Mouse (Mus musculus): ENCODE measurements at regions not wholly inside any gene's neighbourhood (a gene's known extent, or its start where the extent isn't known, plus 50 kb on each side); places are given as distances from the start of the nearest gene placed in this dataset.
"Not testable (repeated sequence)": the region's sequence is repeated elsewhere in the genome, so short reads cannot be mapped to it uniquely, and the experiment has no call there.

- 75% methylated on average over 2 of the region's 2 CpGs for WGBS
Observed at GRCm38 (mm10) chr16:86855891-86856290, 498.1 kb upstream of the N6amt1 start.

GRCm38 (mm10) chr16:86855312-86855711, 498.7 kb upstream of the N6amt1 start:
- no peaks in the 10 kb centered on the region for H3K4me1 ChIP-seq
- no peaks in the 10 kb centered on the region for H3K27me3 ChIP-seq
- H3K9ac ChIP-seq: no peak overlapping the region
- H3K4me3 ChIP-seq: no peak overlapping the region
- H3K27ac ChIP-seq: no peak overlapping the region
- H3K4me2 ChIP-seq (replicated peaks): no peak overlapping the region
- 77% methylated on average over 4 of the region's 4 CpGs for WGBS
- no peak for ATAC-seq (ENCODE audit: low FRiP score)
- H3K9me3 ChIP-seq (replicated peaks): no peaks in the 10 kb centered on the region
- H3K36me3 ChIP-seq: no peaks in the 10 kb centered on the region

More at GRCm38 (mm10) chr16:86855891-86856290, 498.1 kb upstream of the N6amt1 start:
- no peaks in the 10 kb centered on the region for H3K27me3 ChIP-seq
- no peak for ATAC-seq (ENCODE audit: low FRiP score)
- H3K4me1 ChIP-seq: no peaks in the 10 kb centered on the region
- H3K27ac ChIP-seq: no peak overlapping the region
- no peak overlapping the region for H3K4me2 ChIP-seq (replicated peaks)
- H3K9me3 ChIP-seq (replicated peaks): no peaks in the 10 kb centered on the region
- H3K4me3 ChIP-seq: no peak overlapping the region
- H3K9ac ChIP-seq: no peak overlapping the region
- H3K36me3 ChIP-seq: no peaks in the 10 kb centered on the region

GRCm38 (mm10) chr16:86853398-86853797, 500.6 kb upstream of the N6amt1 start:
- no peak overlapping the region for H3K27ac ChIP-seq
- H3K9me3 ChIP-seq (replicated peaks): no peaks in the 10 kb centered on the region
- no peak overlapping the region for H3K9ac ChIP-seq
- no peak overlapping the region for H3K4me2 ChIP-seq (replicated peaks)
- no peak overlapping the region for H3K4me3 ChIP-seq
- no peaks in the 10 kb centered on the region for H3K27me3 ChIP-seq
- no peaks in the 10 kb centered on the region for H3K4me1 ChIP-seq
- H3K36me3 ChIP-seq: no peaks in the 10 kb centered on the region
- ATAC-seq (ENCODE audit: low FRiP score): no peak
- 78% methylated on average over 1 of the region's 1 CpGs for WGBS

- no peak for ATAC-seq (ENCODE audit: low FRiP score)
- H3K36me3 ChIP-seq: no peaks in the 10 kb centered on the region
- WGBS: 50% methylated on average over 6 of the region's 6 CpGs
- H3K27me3 ChIP-seq: no peaks in the 10 kb centered on the region
- H3K9me3 ChIP-seq (replicated peaks): no peaks in the 10 kb centered on the region
- H3K4me1 ChIP-seq: no peaks in the 10 kb centered on the region
- no peak overlapping the region for H3K27ac ChIP-seq
- no peak overlapping the region for H3K4me3 ChIP-seq
- H3K9ac ChIP-seq: no peak overlapping the region
- no peak overlapping the region for H3K4me2 ChIP-seq (replicated peaks)
Observed at GRCm38 (mm10) chr16:86838457-86839337, 515.3 kb upstream of the N6amt1 start.

GRCm38 (mm10) chr16:86827645-86828044, 526.3 kb upstream of the N6amt1 start:
- no peak for ATAC-seq (ENCODE audit: low FRiP score)
- Histone ChIP-seq H3K27ac (no peak overlapping the region), H3K9ac (no peak overlapping the region), H3K36me3 (no peaks in the 10 kb centered on the region), H3K9me3 (replicated peaks) (no peaks in the 10 kb centered on the region), H3K4me1 (no peaks in the 10 kb centered on the region), H3K4me2 (replicated peaks) (no peak overlapping the region), H3K4me3 (no peak overlapping the region), H3K27me3 (no peaks in the 10 kb centered on the region)
- 73% methylated on average over 1 of the region's 1 CpGs for WGBS

- no peak overlapping the region for H3K9ac ChIP-seq
- ATAC-seq (ENCODE audit: low FRiP score): no peak
Observed at GRCm38 (mm10) chr16:86826641-86827040, 527.3 kb upstream of the N6amt1 start.

GRCm38 (mm10) chr16:86823496-86823895, 530.5 kb upstream of the N6amt1 start:
- no peak overlapping the region for H3K27ac ChIP-seq
- WGBS: 82% methylated on average over 1 of the region's 1 CpGs
- no peak overlapping the region for H3K4me2 ChIP-seq (replicated peaks)
- no peaks in the 10 kb centered on the region for H3K27me3 ChIP-seq
- H3K36me3 ChIP-seq: no peaks in the 10 kb centered on the region
- H3K9ac ChIP-seq: no peak overlapping the region
- H3K4me1 ChIP-seq: no peaks in the 10 kb centered on the region
- no peak overlapping the region for H3K4me3 ChIP-seq
- ATAC-seq (ENCODE audit: low FRiP score): no peak
- H3K9me3 ChIP-seq (replicated peaks): no peaks in the 10 kb centered on the region

More at GRCm38 (mm10) chr16:86826641-86827040, 527.3 kb upstream of the N6amt1 start:
- H3K4me2 ChIP-seq (replicated peaks): no peak overlapping the region
- H3K4me1 ChIP-seq: no peaks in the 10 kb centered on the region
- no peaks in the 10 kb centered on the region for H3K36me3 ChIP-seq
- H3K4me3 ChIP-seq: no peak overlapping the region
- no peaks in the 10 kb centered on the region for H3K9me3 ChIP-seq (replicated peaks)
- no peak overlapping the region for H3K27ac ChIP-seq
- 85% methylated on average over 4 of the region's 4 CpGs for WGBS
- no peaks in the 10 kb centered on the region for H3K27me3 ChIP-seq

GRCm38 (mm10) chr16:86821586-86821985, 532.4 kb upstream of the N6amt1 start:
- no peaks in the 10 kb centered on the region for H3K9me3 ChIP-seq (replicated peaks)
- no peak overlapping the region for H3K4me2 ChIP-seq (replicated peaks)
- no peaks in the 10 kb centered on the region for H3K27me3 ChIP-seq
- no peak overlapping the region for H3K27ac ChIP-seq
- no peak for ATAC-seq (ENCODE audit: low FRiP score)
- H3K36me3 ChIP-seq: no peaks in the 10 kb centered on the region
- no peak overlapping the region for H3K9ac ChIP-seq
- H3K4me1 ChIP-seq: no peaks in the 10 kb centered on the region
- 98% methylated on average over 2 of the region's 2 CpGs for WGBS
- no peak overlapping the region for H3K4me3 ChIP-seq

GRCm38 (mm10) chr16:86818639-86819038, 535.3 kb upstream of the N6amt1 start:
- H3K27me3 ChIP-seq; ATAC-seq (ENCODE audit: low FRiP score); H3K4me1 ChIP-seq; H3K4me2 ChIP-seq (replicated peaks); H3K27ac ChIP-seq; H3K9ac ChIP-seq; H3K4me3 ChIP-seq; H3K9me3 ChIP-seq (replicated peaks); H3K36me3 ChIP-seq: not testable (repeated sequence)
- 90% methylated on average over 1 of the region's 1 CpGs for WGBS

GRCm38 (mm10) chr16:86816763-86817593, 537.0 kb upstream of the N6amt1 start:
- Histone ChIP-seq H3K9me3 (replicated peaks) (no peaks in the 10 kb centered on the region), H3K36me3 (no peaks in the 10 kb centered on the region), H3K4me1 (no peaks in the 10 kb centered on the region), H3K27ac (no peak overlapping the region), H3K4me2 (replicated peaks) (no peak overlapping the region), H3K9ac (no peak overlapping the region), H3K27me3 (no peaks in the 10 kb centered on the region), H3K4me3 (no peak overlapping the region)
- 67% methylated on average over 8 of the region's 8 CpGs for WGBS
- no peak for ATAC-seq (ENCODE audit: low FRiP score)

GRCm38 (mm10) chr16:86816006-86816405, 538.0 kb upstream of the N6amt1 start:
- no peak overlapping the region for H3K4me2 ChIP-seq (replicated peaks)
- H3K27ac ChIP-seq: no peak overlapping the region
- no peak overlapping the region for H3K4me3 ChIP-seq
- 88% methylated on average over 2 of the region's 2 CpGs for WGBS
- H3K36me3 ChIP-seq: no peaks in the 10 kb centered on the region
- no peaks in the 10 kb centered on the region for H3K4me1 ChIP-seq
- H3K27me3 ChIP-seq: no peaks in the 10 kb centered on the region
- ATAC-seq (ENCODE audit: low FRiP score): no peak
- no peaks in the 10 kb centered on the region for H3K9me3 ChIP-seq (replicated peaks)
- H3K9ac ChIP-seq: no peak overlapping the region

- Histone ChIP-seq H3K4me1 (no peaks in the 10 kb centered on the region), H3K9me3 (replicated peaks) (no peaks in the 10 kb centered on the region), H3K4me2 (replicated peaks) (no peak overlapping the region), H3K9ac (no peak overlapping the region), H3K4me3 (no peak overlapping the region), H3K27me3 (no peaks in the 10 kb centered on the region), H3K36me3 (no peaks in the 10 kb centered on the region), H3K27ac (no peak overlapping the region)
- no peak for ATAC-seq (ENCODE audit: low FRiP score)
- 90% methylated on average over 5 of the region's 5 CpGs for WGBS
Observed at GRCm38 (mm10) chr16:86812692-86813091, 541.3 kb upstream of the N6amt1 start.

All from hindbrain, embryonic 12.5 days (tissue).